Mouse (Mus musculus) intestine, embryonic 14.5 days (tissue): Measurements from ENCODE around the gene Tfap4. TPM values are rescaled to one million over a fixed set of nuclear protein-coding genes. Genes with fewer than 3 reads are reported as not detected.

Experiments used
- ATAC-seq: fragments of 200-750 bp; cut with Nextera tagmentation; replicated peaks from 2 replicates; pipeline ENCODE4 v1.8.0; 2017; ENCODE audit warnings: low read depth, moderate number of reproducible peaks, moderate TSS enrichment, moderate library complexity; ENCODE audit not compliant: low FRiP score, low TSS enrichment
- DNase-seq: peaks from one replicate; pipeline ENCODE4 v3.0.0-alpha.2; 2018; ENCODE audit warnings: low spot score
- H3K27ac ChIP-seq: fragments of 300-500 bp; sonication (generic); 2 replicates; pipeline ENCODE4 v1.5.1; 2014; ENCODE audit warnings: low read depth, mild to moderate bottlenecking, control low read depth
- H3K27me3 ChIP-seq: fragments of 300-500 bp; sonication (generic); replicated peaks from 2 replicates; pipeline ENCODE4 v1.6.1; 2014; ENCODE audit warnings: low read length, control low read depth; ENCODE audit not compliant: control insufficient read depth, insufficient read depth
- H3K36me3 ChIP-seq: fragments of 300-500 bp; sonication (generic); 2 replicates; pipeline ENCODE4 v1.6.1; 2014; ENCODE audit warnings: low read length, control low read depth; ENCODE audit not compliant: control insufficient read depth, insufficient read depth
- H3K4me1 ChIP-seq: fragments of 300-500 bp; sonication (generic); replicated peaks from 2 replicates; pipeline ENCODE4 v1.6.1; 2014; ENCODE audit warnings: low read length, control low read depth, mixed read lengths; ENCODE audit not compliant: control insufficient read depth, insufficient read depth
- H3K4me2 ChIP-seq: fragments of 300-500 bp; sonication (generic); 2 replicates; pipeline ENCODE4 v1.6.1; 2014; ENCODE audit warnings: low read length
- H3K4me3 ChIP-seq: fragments of 300-500 bp; sonication (generic); 2 replicates; pipeline ENCODE4 v1.5.1; 2014; ENCODE audit warnings: low read depth, low read length, control low read depth, mixed read lengths
- H3K9ac ChIP-seq: fragments of 300-500 bp; sonication (generic); 2 replicates; pipeline ENCODE4 v1.6.1; 2014; ENCODE audit warnings: mild to moderate bottlenecking, low read length
- H3K9me3 ChIP-seq: fragments of 300-500 bp; sonication (generic); 2 replicates; pipeline ENCODE4 v1.6.1; 2016; ENCODE audit warnings: low read length, control low read depth; ENCODE audit not compliant: control insufficient read depth
- WGBS: fragments of 180-500 bp; shearing (Covaris S2); extraction: QIAGEN DNeasy Blood & Tissue Kit; methylation state at CpG from one replicate; pipeline ENCODE4 v1.1.7; 2014; 5-methylcytosine and 5-hydroxymethylcytosine counted together
- polyA plus RNA-seq: library from polyadenylated mRNA; unstranded; fragments of >200 nt; fragmentation: Nextera tagmentation; extraction: Ambion mirVana; gene quantifications from 2 replicates; pipeline ENCODE4 v1.2.1, GENCODE M21; 2014

Tfap4 gene
- polyA plus RNA-seq, 1 experiment from 2014 or later = 30.0 TPM

DNA sequence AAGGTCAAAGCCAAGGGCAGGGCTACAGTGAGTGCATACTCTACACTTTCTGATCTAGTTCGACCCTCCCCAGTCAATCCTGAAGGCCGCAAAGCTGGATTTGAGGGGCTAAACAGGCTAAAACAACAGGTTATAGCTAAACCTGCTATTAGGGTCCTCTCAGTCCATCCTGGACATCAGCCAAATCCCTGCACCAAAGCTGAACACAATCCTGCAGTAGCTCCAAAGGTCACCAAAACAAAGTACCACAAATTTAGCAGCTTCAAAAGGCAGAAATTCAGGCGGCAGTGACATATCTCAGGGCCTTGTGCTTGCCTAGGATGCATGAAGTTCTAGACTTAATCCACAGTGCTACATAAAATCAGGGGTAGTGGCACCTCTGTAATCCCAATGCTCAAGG lies 53.5 kb downstream of the Tfap4 start:
- Histone ChIP-seq H3K9ac (no peak overlapping the region), H3K9me3 (no peaks in the 10 kb centered on the region), H3K4me2 (no peak overlapping the region), H3K4me1 (no peaks in the 10 kb centered on the region), H3K36me3 (no peaks in the 10 kb centered on the region), H3K27ac (no peak overlapping the region), H3K4me3 (no peak overlapping the region), H3K27me3 (no peaks in the 10 kb centered on the region)
- WGBS = 79% methylated on average over 3 of the region's 3 CpGs
- ATAC-seq = no peak
- DNase-seq = no peak

GRCm38 (mm10) chr16:4503495-4503894 lies 56.2 kb downstream of the Tfap4 start:
- Histone ChIP-seq H3K9ac (no peak overlapping the region), H3K4me2 (no peak overlapping the region), H3K27me3 (no peaks in the 10 kb centered on the region), H3K4me1 (no peaks in the 10 kb centered on the region), H3K27ac (no peak overlapping the region), H3K9me3 (no peaks in the 10 kb centered on the region), H3K36me3 (no peaks in the 10 kb centered on the region), H3K4me3 (no peak overlapping the region)
- ATAC-seq (no peak), DNase-seq (no peak)
- 87% methylated on average over 1 of the region's 1 CpGs for WGBS

DNA sequence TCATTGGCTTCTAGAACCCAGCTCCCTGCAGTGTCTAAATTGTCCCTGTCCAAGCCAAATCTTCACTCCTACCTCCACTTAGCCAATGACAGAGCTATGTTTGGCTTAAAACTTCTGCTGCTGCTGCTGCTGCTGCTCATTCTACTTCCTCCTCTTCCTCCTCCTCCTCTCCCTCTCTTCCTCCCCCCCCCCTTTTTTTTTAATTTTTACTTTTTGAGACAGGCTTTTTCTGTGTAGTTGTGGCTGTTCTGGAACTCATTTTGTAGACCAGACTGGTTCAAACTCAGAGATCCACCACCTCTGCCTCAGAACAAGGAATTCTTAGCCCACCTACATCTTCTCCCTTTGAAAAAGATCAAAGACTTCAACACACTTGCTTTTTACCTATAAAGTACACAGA lies 57.1 kb downstream of the Tfap4 start:
- no peak overlapping the region for H3K4me3 ChIP-seq
- no peak overlapping the region for H3K27ac ChIP-seq
- H3K4me1 ChIP-seq = no peaks in the 10 kb centered on the region
- no peaks in the 10 kb centered on the region for H3K27me3 ChIP-seq
- ATAC-seq (no peak), DNase-seq (no peak)
- no peaks in the 10 kb centered on the region for H3K9me3 ChIP-seq
- H3K4me2 ChIP-seq = no peak overlapping the region
- H3K9ac ChIP-seq = no peak overlapping the region
- H3K36me3 ChIP-seq = no peaks in the 10 kb centered on the region

DNA sequence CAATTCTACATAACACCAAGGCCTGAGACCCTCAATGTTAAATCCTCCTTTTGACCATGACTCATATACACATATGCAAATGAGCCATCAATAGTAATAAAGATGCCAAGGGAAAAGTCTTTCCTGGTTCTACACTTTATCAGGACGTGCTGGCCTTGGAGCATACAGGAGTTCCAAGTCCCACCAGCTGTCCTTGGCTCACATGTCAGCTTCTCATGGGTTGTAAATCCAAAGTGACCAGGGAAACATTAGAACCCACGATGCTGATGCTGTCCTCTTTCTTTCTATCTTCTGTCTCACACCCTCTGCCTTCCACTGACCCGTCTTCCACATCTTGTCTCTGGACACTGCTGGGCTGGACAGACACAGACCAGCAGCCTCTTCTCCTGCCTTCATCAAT lies 58.0 kb downstream of the Tfap4 start:
- H3K36me3 ChIP-seq = no peaks in the 10 kb centered on the region
- no peak for DNase-seq
- H3K4me3 ChIP-seq = no peak overlapping the region
- no peaks in the 10 kb centered on the region for H3K4me1 ChIP-seq
- H3K4me2 ChIP-seq = no peak overlapping the region
- no peak overlapping the region for H3K27ac ChIP-seq
- no peaks in the 10 kb centered on the region for H3K27me3 ChIP-seq
- ATAC-seq = no peak
- no peak overlapping the region for H3K9ac ChIP-seq
- H3K9me3 ChIP-seq = no peaks in the 10 kb centered on the region
- 76% methylated on average over 3 of the region's 3 CpGs for WGBS

DNA sequence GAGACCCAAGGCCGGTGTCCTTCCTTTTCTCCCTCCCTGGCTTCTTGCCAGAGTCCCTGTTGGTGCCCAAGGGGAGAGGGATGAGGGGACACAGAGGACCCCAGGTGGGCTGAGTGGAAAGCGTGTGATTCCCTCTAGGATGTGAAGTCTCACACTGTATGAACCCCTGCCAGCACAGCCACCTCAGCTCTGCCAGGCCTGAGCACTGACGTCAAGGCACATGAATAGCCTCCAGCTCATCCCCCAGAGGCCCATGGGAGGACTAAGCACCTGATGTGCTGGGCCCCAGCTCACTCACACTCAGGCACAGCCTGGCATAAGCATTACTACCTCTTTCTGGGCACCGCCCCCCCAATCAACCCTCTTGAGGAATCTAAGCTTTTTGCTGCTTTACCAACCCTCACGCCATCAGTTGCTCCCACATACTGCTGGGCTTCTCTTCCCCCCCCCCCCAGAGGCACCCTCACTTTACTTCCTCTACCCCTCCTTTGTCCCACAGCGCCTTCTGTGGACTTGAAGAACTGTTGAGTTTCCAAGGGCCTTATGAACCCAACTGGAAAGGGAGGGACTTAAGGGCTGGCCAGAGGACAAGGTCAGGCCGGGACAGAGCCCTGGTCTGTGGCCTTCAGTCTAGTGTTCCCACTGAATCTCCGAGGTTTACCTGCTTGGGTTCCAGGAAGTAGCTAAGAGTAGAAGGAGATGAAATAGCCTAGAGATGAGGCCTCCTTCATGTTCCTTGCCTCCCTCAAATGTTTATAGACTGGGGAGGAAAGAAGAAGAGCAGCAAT lies 58.9 kb downstream of the Tfap4 start:
- H3K36me3 ChIP-seq = no peaks in the 10 kb centered on the region
- H3K9me3 ChIP-seq = no peaks in the 10 kb centered on the region
- no peak overlapping the region for H3K4me3 ChIP-seq
- H3K4me1 ChIP-seq = no peaks in the 10 kb centered on the region
- no peak overlapping the region for H3K9ac ChIP-seq
- DNase-seq = no peak
- no peak for ATAC-seq
- WGBS = 79% methylated on average over 8 of the region's 8 CpGs
- H3K27ac ChIP-seq = no peak overlapping the region
- H3K27me3 ChIP-seq = no peaks in the 10 kb centered on the region
- no peak overlapping the region for H3K4me2 ChIP-seq

GRCm38 (mm10) chr16:4497762-4498607 lies 61.7 kb downstream of the Tfap4 start:
- no peak for DNase-seq
- no peaks in the 10 kb centered on the region; the same call in 1 of the 2 replicates for H3K4me1 ChIP-seq
- no peak overlapping the region for H3K4me3 ChIP-seq
- WGBS = 69% methylated on average over 8 of the region's 8 CpGs
- H3K4me2 ChIP-seq = no peak overlapping the region
- no peak overlapping the region for H3K9ac ChIP-seq
- ATAC-seq = no peak
- H3K36me3 ChIP-seq = no peaks in the 10 kb centered on the region
- no peaks in the 10 kb centered on the region for H3K9me3 ChIP-seq
- H3K27ac ChIP-seq = no peak overlapping the region
- no peaks in the 10 kb centered on the region for H3K27me3 ChIP-seq

DNA sequence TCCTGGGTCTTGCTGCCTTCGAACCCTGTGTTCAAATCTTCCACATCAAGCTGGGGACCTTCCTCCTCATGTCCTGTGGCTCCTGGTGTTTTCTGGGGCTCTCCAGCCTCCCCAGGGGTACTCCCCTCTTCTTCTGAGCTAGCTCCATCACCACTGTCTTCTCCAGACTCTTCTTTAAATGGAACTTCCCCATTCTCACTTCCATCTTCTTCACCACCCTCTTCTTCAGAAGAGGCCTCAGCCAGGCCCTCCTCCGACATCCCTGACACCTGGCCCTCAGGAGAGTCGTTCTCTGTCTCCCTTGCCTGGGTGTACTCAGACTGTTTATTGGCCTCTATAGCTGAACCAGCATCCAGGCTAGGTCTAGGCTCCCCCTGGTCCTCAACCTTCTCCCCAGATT lies 63.2 kb downstream of the Tfap4 start:
- H3K4me3 ChIP-seq = no peak overlapping the region
- H3K9me3 ChIP-seq = no peaks in the 10 kb centered on the region
- 82% methylated on average over 3 of the region's 3 CpGs for WGBS
- H3K27ac ChIP-seq = no peak overlapping the region
- no peaks in the 10 kb centered on the region for H3K36me3 ChIP-seq
- no peak for ATAC-seq
- no peak overlapping the region for H3K9ac ChIP-seq
- DNase-seq = no peak
- H3K27me3 ChIP-seq = no peaks in the 10 kb centered on the region
- no peaks in the 10 kb centered on the region; the same call in 1 of the 2 replicates for H3K4me1 ChIP-seq
- no peak overlapping the region for H3K4me2 ChIP-seq

- WGBS = 87% methylated on average over 5 of the region's 5 CpGs
- no peak overlapping the region for H3K9ac ChIP-seq
- H3K27me3 ChIP-seq = no peaks in the 10 kb centered on the region
- no peaks in the 10 kb centered on the region for H3K9me3 ChIP-seq
- H3K27ac ChIP-seq = no peak overlapping the region
- H3K4me2 ChIP-seq = no peak overlapping the region
- DNase-seq (no peak), ATAC-seq (no peak)
- H3K4me3 ChIP-seq = no peak overlapping the region
- H3K4me1 ChIP-seq = no peaks in the 10 kb centered on the region; the same call in 1 of the 2 replicates
- H3K36me3 ChIP-seq = no peaks in the 10 kb centered on the region
Measured at GRCm38 (mm10) chr16:4495861-4496260, 63.8 kb downstream of the Tfap4 start.
